Mouse (Mus musculus): ENCODE data around the gene Gm20388. TPM values are rescaled to one million over a fixed set of nuclear protein-coding genes. Genes with fewer than 3 reads are reported as not detected.
"Not testable (repeated sequence)": the region's sequence is repeated elsewhere in the genome, so short reads cannot be mapped to it uniquely, and the experiment has no call there.

Gm20388 gene
- polyA plus RNA-seq, 1 experiment from 2014 or later, result not detected

GRCm38 (mm10) chr8:122625811-122626210 is 2715.2 kb downstream of the Gm20388 start:
- Histone ChIP-seq H3K4me1 (ENCODE audit: control insufficient read depth, insufficient read depth, low read length) (no peaks in the 10 kb centered on the region; the same call in 1 of the 2 replicates), H3K27ac (ENCODE audit: low read depth, low read length) (no peak overlapping the region), H3K4me3 (ENCODE audit: low read depth, low read length) (no peak overlapping the region), H3K9ac (ENCODE audit: low read length) (no peak overlapping the region), H3K36me3 (ENCODE audit: control insufficient read depth, insufficient read depth, low read length) (no peaks in the 10 kb centered on the region), H3K4me2 (no peak overlapping the region), H3K9me3 (ENCODE audit: control insufficient read depth, low read length) (no peaks in the 10 kb centered on the region), H3K27me3 (ENCODE audit: control insufficient read depth, insufficient read depth, low read length) (no peaks in the 10 kb centered on the region; the same call in 1 of the 2 replicates)
- no peak for ATAC-seq (ENCODE audit: low FRiP score)
- 84% methylated on average over 9 of the region's 9 CpGs for WGBS
- no peak for DNase-seq (ENCODE audit: low spot score, missing footprints)

GRCm38 (mm10) chr8:122626896-122627295 is 2716.3 kb downstream of the Gm20388 start:
- no peaks in the 10 kb centered on the region; the same call in 1 of the 2 replicates for H3K4me1 ChIP-seq (ENCODE audit: control insufficient read depth, insufficient read depth, low read length)
- no peak for DNase-seq (ENCODE audit: low spot score, missing footprints)
- no peak overlapping the region for H3K27ac ChIP-seq (ENCODE audit: low read depth, low read length)
- no peaks in the 10 kb centered on the region for H3K36me3 ChIP-seq (ENCODE audit: control insufficient read depth, insufficient read depth, low read length)
- 69% methylated on average over 2 of the region's 2 CpGs for WGBS
- H3K9me3 ChIP-seq (ENCODE audit: control insufficient read depth, low read length), result no peaks in the 10 kb centered on the region
- no peak overlapping the region for H3K4me3 ChIP-seq (ENCODE audit: low read depth, low read length)
- H3K27me3 ChIP-seq (ENCODE audit: control insufficient read depth, insufficient read depth, low read length), result no peaks in the 10 kb centered on the region; the same call in 1 of the 2 replicates
- H3K4me2 ChIP-seq, result no peak overlapping the region
- no peak for ATAC-seq (ENCODE audit: low FRiP score)
- no peak overlapping the region for H3K9ac ChIP-seq (ENCODE audit: low read length)

- H3K9ac ChIP-seq (ENCODE audit: low read length), result no peak overlapping the region
- DNase-seq (ENCODE audit: low spot score, missing footprints), result no peak
- H3K36me3 ChIP-seq (ENCODE audit: control insufficient read depth, insufficient read depth, low read length), result no peaks in the 10 kb centered on the region
- H3K4me2 ChIP-seq, result no peak overlapping the region
- H3K4me3 ChIP-seq (ENCODE audit: low read depth, low read length), result no peak overlapping the region
- H3K4me1 ChIP-seq (ENCODE audit: control insufficient read depth, insufficient read depth, low read length), result no peaks in the 10 kb centered on the region; the same call in 1 of the 2 replicates
- H3K9me3 ChIP-seq (ENCODE audit: control insufficient read depth, low read length), result no peaks in the 10 kb centered on the region
- no peak for ATAC-seq (ENCODE audit: low FRiP score)
- no peak overlapping the region for H3K27ac ChIP-seq (ENCODE audit: low read depth, low read length)
- 16% methylated on average over 10 of the region's 10 CpGs for WGBS
- no peaks in the 10 kb centered on the region; the same call in 1 of the 2 replicates for H3K27me3 ChIP-seq (ENCODE audit: control insufficient read depth, insufficient read depth, low read length)
Observed at GRCm38 (mm10) chr8:122629388-122629787, 2718.7 kb downstream of the Gm20388 start.

- Histone ChIP-seq H3K27ac (ENCODE audit: low read depth, low read length) (no peak overlapping the region), H3K9ac (ENCODE audit: low read length) (no peak overlapping the region), H3K4me2 (no peak overlapping the region; the same call in 1 of the 2 replicates), H3K9me3 (ENCODE audit: control insufficient read depth, low read length) (no peaks in the 10 kb centered on the region), H3K27me3 (ENCODE audit: control insufficient read depth, insufficient read depth, low read length) (no peaks in the 10 kb centered on the region; the same call in 1 of the 2 replicates), H3K4me1 (ENCODE audit: control insufficient read depth, insufficient read depth, low read length) (no peaks in the 10 kb centered on the region; the same call in 1 of the 2 replicates), H3K4me3 (ENCODE audit: low read depth, low read length) (no peak overlapping the region), H3K36me3 (ENCODE audit: control insufficient read depth, insufficient read depth, low read length) (no peaks in the 10 kb centered on the region)
- DNase-seq (ENCODE audit: low spot score, missing footprints) (no peak), ATAC-seq (ENCODE audit: low FRiP score) (no peak)
- 54% methylated on average over 22 of the region's 22 CpGs for WGBS
Observed at GRCm38 (mm10) chr8:122630696-122631095, 2720.1 kb downstream of the Gm20388 start.

- WGBS, result 87% methylated on average over 3 of the region's 3 CpGs
Observed at GRCm38 (mm10) chr8:122632134-122632533, 2721.5 kb downstream of the Gm20388 start.

GRCm38 (mm10) chr8:122633205-122633604 is 2722.6 kb downstream of the Gm20388 start:
- H3K9me3 ChIP-seq (ENCODE audit: control insufficient read depth, low read length), result no peaks in the 10 kb centered on the region
- H3K36me3 ChIP-seq (ENCODE audit: control insufficient read depth, insufficient read depth, low read length), result no peaks in the 10 kb centered on the region
- no peaks in the 10 kb centered on the region; the same call in none of the 2 replicates for H3K4me1 ChIP-seq (ENCODE audit: control insufficient read depth, insufficient read depth, low read length)
- H3K27ac ChIP-seq (ENCODE audit: low read depth, low read length), result no peak overlapping the region
- ATAC-seq (ENCODE audit: low FRiP score), result no peak
- DNase-seq (ENCODE audit: low spot score, missing footprints), result no peak
- H3K4me2 ChIP-seq, result no peak overlapping the region
- 94% methylated on average over 14 of the region's 14 CpGs for WGBS
- no peak overlapping the region for H3K9ac ChIP-seq (ENCODE audit: low read length)
- H3K27me3 ChIP-seq (ENCODE audit: control insufficient read depth, insufficient read depth, low read length), result no peaks in the 10 kb centered on the region; the same call in 1 of the 2 replicates
- H3K4me3 ChIP-seq (ENCODE audit: low read depth, low read length), result no peak overlapping the region

More at GRCm38 (mm10) chr8:122632134-122632533, 2721.5 kb downstream of the Gm20388 start:
- not testable (repeated sequence) for H3K4me3 ChIP-seq (ENCODE audit: low read depth, low read length); H3K36me3 ChIP-seq (ENCODE audit: control insufficient read depth, insufficient read depth, low read length); DNase-seq (ENCODE audit: low spot score, missing footprints); H3K9me3 ChIP-seq (ENCODE audit: control insufficient read depth, low read length); H3K9ac ChIP-seq (ENCODE audit: low read length); H3K4me1 ChIP-seq (ENCODE audit: control insufficient read depth, insufficient read depth, low read length); H3K27me3 ChIP-seq (ENCODE audit: control insufficient read depth, insufficient read depth, low read length); H3K4me2 ChIP-seq; H3K27ac ChIP-seq (ENCODE audit: low read depth, low read length); ATAC-seq (ENCODE audit: low FRiP score)

- H3K4me1 ChIP-seq (ENCODE audit: control insufficient read depth, insufficient read depth, low read length), result peaks cover 15% of the 10 kb centered on the region
- no peaks in the 10 kb centered on the region for H3K36me3 ChIP-seq (ENCODE audit: control insufficient read depth, insufficient read depth, low read length)
- H3K4me2 ChIP-seq, result no peak overlapping the region
- H3K4me3 ChIP-seq (ENCODE audit: low read depth, low read length), result no peak overlapping the region
- 79% methylated on average over 14 of the region's 14 CpGs for WGBS
- H3K27me3 ChIP-seq (ENCODE audit: control insufficient read depth, insufficient read depth, low read length), result no peaks in the 10 kb centered on the region
- ATAC-seq (ENCODE audit: low FRiP score) (no peak), DNase-seq (ENCODE audit: low spot score, missing footprints) (no peak)
- H3K27ac ChIP-seq (ENCODE audit: low read depth, low read length), result no peak overlapping the region
- H3K9me3 ChIP-seq (ENCODE audit: control insufficient read depth, low read length), result no peaks in the 10 kb centered on the region
- no peak overlapping the region for H3K9ac ChIP-seq (ENCODE audit: low read length)
Observed at GRCm38 (mm10) chr8:122635878-122636802, 2725.5 kb downstream of the Gm20388 start.

GRCm38 (mm10) chr8:122636803-122637175 is 2726.1 kb downstream of the Gm20388 start:
- no peak overlapping the region for H3K4me2 ChIP-seq
- no peak overlapping the region for H3K4me3 ChIP-seq (ENCODE audit: low read depth, low read length)
- H3K9ac ChIP-seq (ENCODE audit: low read length), result no peak overlapping the region
- ATAC-seq (ENCODE audit: low FRiP score) (no peak), DNase-seq (ENCODE audit: low spot score, missing footprints) (no peak)
- H3K36me3 ChIP-seq (ENCODE audit: control insufficient read depth, insufficient read depth, low read length), result no peaks in the 10 kb centered on the region
- no peak overlapping the region for H3K27ac ChIP-seq (ENCODE audit: low read depth, low read length)
- H3K4me1 ChIP-seq (ENCODE audit: control insufficient read depth, insufficient read depth, low read length), result peaks cover 15% of the 10 kb centered on the region
- 78% methylated on average over 9 of the region's 9 CpGs for WGBS
- no peaks in the 10 kb centered on the region for H3K9me3 ChIP-seq (ENCODE audit: control insufficient read depth, low read length)
- no peaks in the 10 kb centered on the region for H3K27me3 ChIP-seq (ENCODE audit: control insufficient read depth, insufficient read depth, low read length)

- H3K9me3 ChIP-seq (ENCODE audit: control insufficient read depth, low read length), result no peaks in the 10 kb centered on the region
- H3K27me3 ChIP-seq (ENCODE audit: control insufficient read depth, insufficient read depth, low read length), result no peaks in the 10 kb centered on the region
- H3K4me3 ChIP-seq (ENCODE audit: low read depth, low read length), result no peak overlapping the region
- H3K27ac ChIP-seq (ENCODE audit: low read depth, low read length), result no peak overlapping the region
- no peak overlapping the region for H3K9ac ChIP-seq (ENCODE audit: low read length)
- H3K36me3 ChIP-seq (ENCODE audit: control insufficient read depth, insufficient read depth, low read length), result no peaks in the 10 kb centered on the region
- no peak overlapping the region for H3K4me2 ChIP-seq
- ATAC-seq (ENCODE audit: low FRiP score), result no peak
- H3K4me1 ChIP-seq (ENCODE audit: control insufficient read depth, insufficient read depth, low read length), result peaks cover 15% of the 10 kb centered on the region
- 88% methylated on average over 9 of the region's 9 CpGs for WGBS
- DNase-seq (ENCODE audit: low spot score, missing footprints), result no peak
Observed at GRCm38 (mm10) chr8:122637230-122637629, 2726.6 kb downstream of the Gm20388 start.

Measured in midbrain, embryonic 11.5 days (tissue).